Mouse (Mus musculus) urinary bladder, adult 2 months (tissue): ENCODE data around the gene Heg1. TPM values are rescaled to one million over a fixed set of nuclear protein-coding genes. Genes with fewer than 3 reads are reported as not detected.
A peak's percentile ranks its signal among the peaks of the same experiment; 100 is the strongest.

Experiments
- DNase-seq: peaks from one replicate; pipeline ENCODE4 v3.0.0; 2022; ENCODE audit warnings: low spot score
- polyA plus RNA-seq: library from polyadenylated mRNA; depleted of rRNA; stranded (reverse); fragments of >200 nt; gene quantifications from 2 replicates; pipeline ENCODE4 v1.2.3, GENCODE M21; 2012; rRNA removed

Heg1 gene
- polyA plus RNA-seq, 1 experiment = 66.3 TPM

GRCm38 (mm10) chr16:33820269-33821178 lies 136.4 kb downstream of the Heg1 start:
- peak; percentile 55 for DNase-seq

Other genes with a start within 250 kb of the Heg1 start
- gene Slc12a8, start 167.0 kb upstream of the Heg1 start, polyA plus RNA-seq = 7.1 and 7.7 TPM in 2 replicates
- 0.04 and 0.09 TPM in 2 replicates for gene Muc13, start 109.7 kb downstream of the Heg1 start, polyA plus RNA-seq
- gene Itgb5, start 145.3 kb downstream of the Heg1 start, polyA plus RNA-seq = 79.7 and 98.3 TPM in 2 replicates